Mouse (Mus musculus): ENCODE data around the gene Btbd7.

The Btbd7 gene

GRCm38 (mm10) chr12:102878031-102878823 lies at the start of gene Btbd7:
Gene Btbd7 (minus strand): TSS chr12:102878471.
- DNase-seq (ENCODE audit: low spot score in 2 of 2), result peak; percentile 94 to 96

GRCm38 (mm10) chr12:102916073-102916472 lies 37.8 kb upstream of the Btbd7 start:
- no peak for DNase-seq (ENCODE audit: low spot score in 2 of 2)

GRCm38 (mm10) chr12:102908191-102908590 lies 29.9 kb upstream of the Btbd7 start:
- no peak for DNase-seq (ENCODE audit: low spot score in 2 of 2)

GRCm38 (mm10) chr12:102899091-102899490 lies 20.8 kb upstream of the Btbd7 start, which contains the start of gene Cox8c:
Gene Cox8c (plus strand): TSS chr12:102899316.
- DNase-seq (ENCODE audit: low spot score in 2 of 2), result no peak

GRCm38 (mm10) chr12:102888568-102888967 lies 10.3 kb upstream of the Btbd7 start:
- no peak for DNase-seq (ENCODE audit: low spot score in 2 of 2)

GRCm38 (mm10) chr12:102887366-102887765 lies 9.1 kb upstream of the Btbd7 start:
- no peak for DNase-seq (ENCODE audit: low spot score in 2 of 2)

- DNase-seq (ENCODE audit: low spot score in 2 of 2), result peak in 1 of 2 experiments; percentile 6
These were observed 7.5 kb upstream of the Btbd7 start for GRCm38 (mm10) chr12:102885735-102886134.

GRCm38 (mm10) chr12:102878901-102879300 lies 630 bp upstream of the Btbd7 start:
- DNase-seq (ENCODE audit: low spot score in 2 of 2), result no peak

- DNase-seq (ENCODE audit: low spot score in 2 of 2), result peak; percentile 28 to 32
These were observed 805 bp downstream of the Btbd7 start for GRCm38 (mm10) chr12:102877301-102878030.

GRCm38 (mm10) chr12:102870527-102870926 lies 7.7 kb downstream of the Btbd7 start:
- DNase-seq (ENCODE audit: low spot score in 2 of 2), result no peak

GRCm38 (mm10) chr12:102869802-102870201 lies 8.5 kb downstream of the Btbd7 start:
- no peak for DNase-seq (ENCODE audit: low spot score in 2 of 2)

GRCm38 (mm10) chr12:102860806-102861205 lies 17.5 kb downstream of the Btbd7 start:
- DNase-seq (ENCODE audit: low spot score in 2 of 2), result no peak

- no peak for DNase-seq (ENCODE audit: low spot score in 2 of 2)
These were observed 40.0 kb downstream of the Btbd7 start for GRCm38 (mm10) chr12:102838271-102838670.

- no peak for DNase-seq (ENCODE audit: low spot score in 2 of 2)
These were observed 45.4 kb downstream of the Btbd7 start for GRCm38 (mm10) chr12:102832746-102833300.

GRCm38 (mm10) chr12:102831888-102832287 lies 46.4 kb downstream of the Btbd7 start:
- DNase-seq (ENCODE audit: low spot score in 2 of 2), result no peak

- DNase-seq (ENCODE audit: low spot score in 2 of 2), result no peak
These were observed 51.2 kb downstream of the Btbd7 start for GRCm38 (mm10) chr12:102827119-102827518.

GRCm38 (mm10) chr12:102826399-102826798 lies 51.9 kb downstream of the Btbd7 start:
- no peak for DNase-seq (ENCODE audit: low spot score in 2 of 2)

GRCm38 (mm10) chr12:102814858-102815257 lies 63.4 kb downstream of the Btbd7 start:
- no peak for DNase-seq (ENCODE audit: low spot score in 2 of 2)

GRCm38 (mm10) chr12:102799528-102799927 lies 78.7 kb downstream of the Btbd7 start:
- no peak for DNase-seq (ENCODE audit: low spot score in 2 of 2)

GRCm38 (mm10) chr12:102787927-102788326 lies 90.3 kb downstream of the Btbd7 start:
- no peak for DNase-seq (ENCODE audit: low spot score in 2 of 2)

GRCm38 (mm10) chr12:102785593-102785985 lies 92.7 kb downstream of the Btbd7 start:
- DNase-seq (ENCODE audit: low spot score in 2 of 2), result no peak

- no peak for DNase-seq (ENCODE audit: low spot score in 2 of 2)
These were observed 93.2 kb downstream of the Btbd7 start for GRCm38 (mm10) chr12:102784899-102785592.

Data from urinary bladder, postnatal 36 days (tissue).